Mouse (Mus musculus) brain, embryonic 18.5 days (tissue): ENCODE data around the gene Sh3pxd2b.
"Not testable (repeated sequence)": the region's sequence is repeated elsewhere in the genome, so short reads cannot be mapped to it uniquely, and the experiment has no call there.

ENCODE experiments used
- DNase-seq: peaks from one replicate; pipeline ENCODE4 v3.0.0-alpha.2; 2012; ENCODE audit warnings: low read depth, low spot score

Sh3pxd2b gene

GRCm38 (mm10) chr11:32347607-32348432 is at the start of gene Sh3pxd2b:
Gene Sh3pxd2b, plus strand, starts transcription at chr11:32347820.
- no peak for DNase-seq

GRCm38 (mm10) chr11:32297866-32298531 is 49.6 kb upstream of the Sh3pxd2b start:
- DNase-seq = no peak

GRCm38 (mm10) chr11:32298532-32298918 is 49.1 kb upstream of the Sh3pxd2b start:
- no peak for DNase-seq

GRCm38 (mm10) chr11:32299865-32300264 is 47.8 kb upstream of the Sh3pxd2b start, which contains the start of gene Hbq1a:
Gene Hbq1a, plus strand, starts transcription at chr11:32300069.
- DNase-seq = not testable (repeated sequence)

GRCm38 (mm10) chr11:32300279-32301267 is 47.0 kb upstream of the Sh3pxd2b start:
- DNase-seq = no peak

GRCm38 (mm10) chr11:32301506-32301905 is 46.1 kb upstream of the Sh3pxd2b start:
- DNase-seq = no peak

- no peak for DNase-seq
Observed at GRCm38 (mm10) chr11:32302824-32303419, 44.7 kb upstream of the Sh3pxd2b start.

- DNase-seq = no peak
Observed at GRCm38 (mm10) chr11:32303455-32303854, 44.2 kb upstream of the Sh3pxd2b start.

- no peak for DNase-seq
Observed at GRCm38 (mm10) chr11:32307006-32307405, 40.6 kb upstream of the Sh3pxd2b start.

- no peak for DNase-seq
Observed at GRCm38 (mm10) chr11:32309446-32309845, 38.2 kb upstream of the Sh3pxd2b start.

- DNase-seq = no peak
Observed at GRCm38 (mm10) chr11:32309928-32310327, 37.7 kb upstream of the Sh3pxd2b start.

GRCm38 (mm10) chr11:32316009-32316408 is 31.6 kb upstream of the Sh3pxd2b start:
- no peak for DNase-seq

GRCm38 (mm10) chr11:32320507-32321195 is 27.0 kb upstream of the Sh3pxd2b start:
- DNase-seq = no peak

GRCm38 (mm10) chr11:32321196-32321565 is 26.4 kb upstream of the Sh3pxd2b start:
- no peak for DNase-seq

- DNase-seq = no peak
Observed at GRCm38 (mm10) chr11:32324609-32325008, 23.0 kb upstream of the Sh3pxd2b start.

GRCm38 (mm10) chr11:32331075-32331474 is 16.5 kb upstream of the Sh3pxd2b start:
- DNase-seq = no peak

- no peak for DNase-seq
Observed at GRCm38 (mm10) chr11:32331861-32332260, 15.8 kb upstream of the Sh3pxd2b start.

- DNase-seq = no peak
Observed at GRCm38 (mm10) chr11:32333235-32333634, 14.4 kb upstream of the Sh3pxd2b start.

- no peak for DNase-seq
Observed at GRCm38 (mm10) chr11:32336435-32336907, 11.1 kb upstream of the Sh3pxd2b start.

- DNase-seq = no peak
Observed at GRCm38 (mm10) chr11:32339131-32339531, 8.5 kb upstream of the Sh3pxd2b start.
